In genomic region chr12:78748113-78748512, GRCm38 (mm10) we compare ENCODE assay signal across 8 mouse cellular contexts. TPM values are rescaled to one million over a fixed set of nuclear protein-coding genes. Genes with fewer than 3 reads are reported as not detected.
DNase-seq lines count a peak whose midpoint lies in the region; ATAC-seq lines count a peak whose summit lies in the region.

No protein-coding gene starts in this region.

- under 1% methylated on average over 10 of the region's 10 CpGs for WGBS in heart, embryonic 14.5 days
- under 1% methylated on average over 10 of the region's 10 CpGs for WGBS in liver, embryonic 11.5 days
- under 1% methylated on average over 10 of the region's 10 CpGs for WGBS in neural tube, embryonic 12.5 days

- peaks cover 2 to 11% of the 10 kb centered on the region in 2 experiments; a peak in 3 of 4 replicates for H3K4me1 ChIP-seq in heart, embryonic 14.5 days (ENCODE audit: control insufficient read depth in 2 of 2, insufficient read depth in 2 of 2, low read length in 2 of 2)
- no peaks in the 10 kb centered on the region for H3K4me1 ChIP-seq in liver, embryonic 11.5 days (replicated peaks; ENCODE audit: control insufficient read depth, insufficient read depth, low read length)
- H3K4me1 ChIP-seq in neural tube, embryonic 12.5 days, result no peaks in the 10 kb centered on the region

- DNase-seq in gastrocnemius, adult 8-10 months (ENCODE audit: low spot score in 2 of 2), result peak; percentile 5
- no peak for DNase-seq in gastrocnemius, adult 18-20 months (ENCODE audit: low spot score)
- DNase-seq in 3T3-L1 (ENCODE audit: low read depth, low spot score), result peak; percentile 37
- peak; percentile 28 for DNase-seq in c-Kit-positive CD71-positive TER-119-negative erythroid progenitor cells, embryonic 14.5 days (ENCODE audit: low read depth)
- no peak for DNase-seq in liver, embryonic 11.5 days (ENCODE audit: low spot score)
- DNase-seq in right cerebral cortex, adult 18-20 months, result no peak

- H3K9me3 ChIP-seq in heart, embryonic 14.5 days (ENCODE audit: control insufficient read depth, low read length), result no peaks in the 10 kb centered on the region
- no peaks in the 10 kb centered on the region for H3K9me3 ChIP-seq in liver, embryonic 11.5 days (ENCODE audit: control insufficient read depth, low read length)
- no peaks in the 10 kb centered on the region for H3K9me3 ChIP-seq in neural tube, embryonic 12.5 days

- peak overlapping the region; percentile 45 to 69 for H3K27ac ChIP-seq in heart, embryonic 14.5 days (replicated peaks in 1 of 2; ENCODE audit: control insufficient read depth in 1 of 2, insufficient read depth in 1 of 2, low read depth in 2 of 2, low read length in 2 of 2)
- H3K27ac ChIP-seq in liver, embryonic 11.5 days (ENCODE audit: low read depth, low read length), result 0 out of 2 replicates have a peak overlapping the region, but pooled peaks have one; percentile 22
- no peak overlapping the region for H3K27ac ChIP-seq in neural tube, embryonic 12.5 days

- no peak for ATAC-seq in heart, embryonic 14.5 days (ENCODE audit: insufficient number of reproducible peaks, insufficient read depth, low FRiP score, low read depth)
- peak; percentile 30 for ATAC-seq in liver, embryonic 11.5 days (replicated peaks; ENCODE audit: low FRiP score)
- peak; percentile 39 for ATAC-seq in neural tube, embryonic 12.5 days (ENCODE audit: low FRiP score, low read depth)

- peak overlapping the region; percentile 81 to 93 for H3K4me3 ChIP-seq in heart, embryonic 14.5 days (ENCODE audit: control insufficient read depth in 1 of 2, insufficient read depth in 1 of 2, low read depth in 1 of 2, low read length in 2 of 2)
- H3K4me3 ChIP-seq in liver, embryonic 11.5 days (ENCODE audit: low read depth, low read length), result peak overlapping the region; percentile 90
- peak overlapping the region; percentile 83 for H3K4me3 ChIP-seq in neural tube, embryonic 12.5 days

- H3K36me3 ChIP-seq in heart, embryonic 14.5 days (ENCODE audit: control insufficient read depth, insufficient read depth, low read length), result no peaks in the 10 kb centered on the region
- no peaks in the 10 kb centered on the region for H3K36me3 ChIP-seq in liver, embryonic 11.5 days (ENCODE audit: control insufficient read depth, insufficient read depth, low read length)
- no peaks in the 10 kb centered on the region for H3K36me3 ChIP-seq in neural tube, embryonic 12.5 days

- H3K27me3 ChIP-seq in heart, embryonic 14.5 days (ENCODE audit: control insufficient read depth, insufficient read depth, low read length), result no peaks in the 10 kb centered on the region
- no peaks in the 10 kb centered on the region for H3K27me3 ChIP-seq in liver, embryonic 11.5 days (replicated peaks; ENCODE audit: control insufficient read depth, insufficient read depth, low read length)
- no peaks in the 10 kb centered on the region for H3K27me3 ChIP-seq in neural tube, embryonic 12.5 days (replicated peaks)

- H3K4me2 ChIP-seq in heart, embryonic 14.5 days (ENCODE audit: low read length), result peak overlapping the region; percentile 99
- peak overlapping the region; percentile 92 for H3K4me2 ChIP-seq in liver, embryonic 11.5 days
- H3K4me2 ChIP-seq in neural tube, embryonic 12.5 days (replicated peaks), result peak overlapping the region; percentile 94

- peak overlapping the region; percentile 82 for H3K9ac ChIP-seq in heart, embryonic 14.5 days (ENCODE audit: low read length)
- peak overlapping the region; percentile 67 for H3K9ac ChIP-seq in liver, embryonic 11.5 days (ENCODE audit: low read depth, low read length)
- H3K9ac ChIP-seq in neural tube, embryonic 12.5 days, result peak overlapping the region; percentile 38

RNA-seq across cellular contexts. Expression of gene Mpp5, which starts 0.6 kb away (rescaled TPM):
- 10 to 100 TPM; 12.9 to 21.2 (median 17.2) TPM for total RNA-seq in gastrocnemius, adult 8-10 months (2022)
- 10 to 100 TPM; 12.1 to 19.2 TPM for total RNA-seq in gastrocnemius, adult 18-20 months (2021)
- polyA plus RNA-seq in heart, embryonic 14.5 days (2014; fragmentation: Nextera tagmentation; extraction: Ambion mirVana), result 13.2 and 15.0 TPM in 2 replicates
- polyA plus RNA-seq in liver, embryonic 11.5 days (2014; fragmentation: Nextera tagmentation; extraction: Ambion mirVana), result 18.1 and 18.5 TPM in 2 replicates
- polyA plus RNA-seq in neural tube, embryonic 12.5 days (2016; fragmentation: Nextera tagmentation; extraction: Ambion mirVana), result 22.2 and 23.8 TPM in 2 replicates

RNA-seq across cellular contexts. Expression of gene Fam71d, which starts 56.8 kb away (rescaled TPM):
- not detected for total RNA-seq in gastrocnemius, adult 8-10 months (2022)
- total RNA-seq in gastrocnemius, adult 18-20 months (2021), result not detected
- polyA plus RNA-seq in heart, embryonic 14.5 days (2014; fragmentation: Nextera tagmentation; extraction: Ambion mirVana), result not detected in 2 replicates
- not detected in 2 replicates for polyA plus RNA-seq in liver, embryonic 11.5 days (2014; fragmentation: Nextera tagmentation; extraction: Ambion mirVana)
- 0.20 TPM in 1 of 2 replicates, not detected in the other for polyA plus RNA-seq in neural tube, embryonic 12.5 days (2016; fragmentation: Nextera tagmentation; extraction: Ambion mirVana)

Comparison
In these comparisons a context has a peak if more than half of its experiments do, and no peak if none do; other contexts are left out.
1. DNase-seq: peak in gastrocnemius, adult 8-10 months (2 of 2), 3T3-L1 (single experiment) and c-Kit-positive CD71-positive TER-119-negative erythroid progenitor cells, embryonic 14.5 days (single experiment); none in gastrocnemius, adult 18-20 months (single experiment), liver, embryonic 11.5 days (single experiment) and right cerebral cortex, adult 18-20 months (single experiment).
2. Peak in every context shown above with its lines, with median percentiles within 50 percentile points of each other: H3K4me2 ChIP-seq, H3K4me3 ChIP-seq and H3K9ac ChIP-seq.